Mouse (Mus musculus) granulocyte monocyte progenitor cell, adult 5-6 weeks (primary cell): ENCODE measurements around the gene Dnah2. TPM values are rescaled to one million over a fixed set of nuclear protein-coding genes. Genes with fewer than 3 reads are reported as not detected.
"Not testable (repeated sequence)": the region's sequence is repeated elsewhere in the genome, so short reads cannot be mapped to it uniquely, and the experiment has no call there.

ENCODE experiments used
- ATAC-seq: replicated peaks from 2 replicates; pipeline ENCODE4 v1.8.0; 2016; ENCODE audit warnings: mild to moderate bottlenecking, moderate TSS enrichment, inconsistent platforms; ENCODE audit not compliant: poor library complexity, severe bottlenecking
- total RNA-seq, 2 experiments: library from RNA; stranded (forward) in 1 of 2; stranded (reverse) in 1 of 2; fragments of 200-712, 200-1000 nt in 1 of 2; fragments of >200 nt in 1 of 2; fragmentation: Nextera tagmentation in 1 of 2; gene quantifications; 2 replicates each; pipeline ENCODE4 v1.2.3; 2014 to 2017

The Dnah2 gene
- total RNA-seq, 2 experiments from 2014 or later: 0.11 TPM; not detected in 1

DNA sequence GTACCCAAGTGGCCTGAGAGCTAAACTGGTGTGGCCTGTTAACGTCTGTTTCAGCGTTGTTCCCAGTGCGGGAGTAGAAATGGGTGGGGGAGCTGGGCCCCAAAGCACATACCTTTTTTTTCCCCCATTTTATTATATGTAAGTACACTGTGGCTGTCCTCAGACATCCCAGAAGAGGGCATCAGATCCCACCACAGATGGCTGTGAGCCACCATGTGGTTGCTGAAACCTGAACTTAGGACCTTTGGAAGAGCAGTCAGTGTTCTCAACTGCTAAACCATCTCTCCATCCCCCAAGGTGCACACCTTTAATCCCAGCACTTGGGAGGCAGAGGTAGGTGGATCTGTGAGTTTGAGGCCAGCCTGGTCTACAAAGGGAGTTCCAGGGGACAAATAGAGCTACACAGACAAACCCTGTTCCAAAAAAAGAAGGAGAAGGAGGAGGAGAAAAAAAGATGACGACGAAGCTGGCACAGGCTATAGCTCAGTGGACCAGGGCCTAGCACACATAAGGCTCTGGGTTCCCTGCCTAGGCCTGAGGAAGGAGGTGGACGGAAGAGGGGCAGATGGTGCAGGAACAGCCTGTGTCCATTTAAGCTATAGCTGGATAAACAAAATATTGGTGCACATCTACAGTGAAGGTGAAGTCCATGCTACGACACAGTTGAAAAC is 16.3 kb downstream of the Dnah2 start:
- no peak for ATAC-seq

DNA sequence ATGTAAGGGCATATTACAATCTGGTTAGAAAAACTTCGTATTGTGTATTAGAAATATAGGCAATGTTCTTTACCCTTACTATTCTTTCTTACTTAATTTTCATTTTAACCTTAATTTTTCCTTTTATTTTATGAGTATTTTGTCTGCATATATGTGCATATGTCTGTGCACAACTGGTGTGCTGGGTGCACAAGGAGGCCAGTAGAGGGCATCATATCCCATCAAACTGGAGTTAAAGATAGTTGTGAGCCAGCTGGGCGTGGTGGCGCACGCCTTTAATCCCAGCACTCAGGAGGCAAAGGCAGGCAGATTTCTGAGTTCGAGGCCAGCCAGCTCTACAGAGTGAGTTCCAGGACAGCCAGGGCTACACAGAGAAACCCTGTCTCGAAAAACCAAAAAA is 18.2 kb downstream of the Dnah2 start:
- not testable (repeated sequence) for ATAC-seq

DNA sequence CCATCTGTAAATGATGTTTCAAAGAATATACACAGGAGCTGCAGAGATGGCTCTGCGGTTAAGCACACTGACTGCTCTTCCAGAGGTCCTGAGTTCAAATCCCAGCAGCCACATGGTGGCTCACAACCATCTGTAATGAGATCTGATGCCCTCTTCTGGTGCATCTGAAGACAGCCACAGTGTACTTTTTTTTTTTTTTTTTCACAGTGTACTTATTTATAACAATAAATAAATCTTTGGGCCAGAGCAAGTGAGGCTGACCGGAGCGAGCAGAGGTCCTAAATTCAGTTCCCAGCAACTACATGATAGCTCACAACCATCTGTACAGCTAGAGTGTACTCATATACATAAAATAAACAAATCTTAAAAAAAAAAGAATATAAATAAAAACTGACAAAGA is 18.6 kb downstream of the Dnah2 start:
- not testable (repeated sequence) for ATAC-seq

DNA sequence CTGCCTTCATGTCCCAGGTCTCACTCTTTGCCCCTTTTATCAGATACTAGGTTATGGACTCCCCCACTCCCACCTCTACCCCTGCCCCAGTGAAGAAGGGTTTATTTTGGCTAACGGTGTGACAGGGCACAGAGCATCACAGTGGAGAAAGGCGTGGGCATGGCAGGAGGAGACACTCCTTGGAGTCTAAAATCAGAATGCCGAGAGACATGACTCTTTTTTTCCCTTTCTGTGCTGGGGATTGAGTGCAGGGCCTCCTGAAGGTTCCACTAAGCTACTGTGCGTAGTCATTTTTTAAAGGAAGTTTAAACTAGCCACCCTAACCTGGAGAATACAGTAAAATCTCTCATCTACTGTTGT is 20.9 kb downstream of the Dnah2 start:
- ATAC-seq: no peak

DNA sequence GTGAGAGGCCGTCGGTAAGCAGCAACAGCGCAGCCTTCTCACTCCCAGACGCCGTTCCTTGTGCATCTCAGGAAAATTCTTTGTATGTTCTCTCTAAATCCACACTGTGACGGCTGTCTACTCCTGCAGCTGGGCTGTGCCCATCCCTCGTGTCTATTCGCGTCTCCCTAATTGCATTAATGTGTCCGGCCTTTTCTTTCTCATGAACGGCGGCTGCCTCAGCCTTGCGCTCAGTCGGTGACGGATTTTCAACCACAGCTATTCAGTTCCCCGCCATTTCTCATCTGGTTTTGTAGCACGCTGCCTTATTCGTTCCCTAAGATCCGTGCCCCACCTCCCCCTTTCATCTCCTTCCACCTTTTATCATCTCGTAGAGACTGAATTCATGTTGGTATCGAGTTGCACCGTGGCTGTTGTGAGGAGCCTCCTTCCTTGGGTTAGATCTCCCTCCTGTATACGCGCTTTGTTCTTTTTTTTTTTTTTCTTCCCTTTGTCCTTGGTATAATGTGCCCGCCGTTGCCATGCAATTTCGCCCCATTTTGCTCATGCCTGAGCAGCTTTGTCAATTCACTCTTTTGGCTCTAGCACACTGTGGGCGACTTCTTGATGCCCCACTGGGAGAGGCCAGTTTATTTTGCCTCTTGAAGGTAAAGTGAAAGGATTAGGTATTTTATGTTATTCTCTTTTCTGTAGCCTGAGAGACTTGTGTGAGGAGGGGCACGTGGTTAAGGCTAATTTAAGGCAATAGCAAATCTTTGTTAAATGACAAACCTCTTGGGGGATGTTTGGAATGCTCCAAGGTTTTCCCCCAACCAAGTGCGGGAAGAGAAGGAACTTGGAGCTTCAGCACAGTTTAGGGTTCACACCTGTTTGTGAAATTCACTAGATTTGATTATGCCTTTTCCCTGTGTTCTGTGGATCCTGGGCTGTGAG is 21.5 kb downstream of the Dnah2 start:
- no peak for ATAC-seq

DNA sequence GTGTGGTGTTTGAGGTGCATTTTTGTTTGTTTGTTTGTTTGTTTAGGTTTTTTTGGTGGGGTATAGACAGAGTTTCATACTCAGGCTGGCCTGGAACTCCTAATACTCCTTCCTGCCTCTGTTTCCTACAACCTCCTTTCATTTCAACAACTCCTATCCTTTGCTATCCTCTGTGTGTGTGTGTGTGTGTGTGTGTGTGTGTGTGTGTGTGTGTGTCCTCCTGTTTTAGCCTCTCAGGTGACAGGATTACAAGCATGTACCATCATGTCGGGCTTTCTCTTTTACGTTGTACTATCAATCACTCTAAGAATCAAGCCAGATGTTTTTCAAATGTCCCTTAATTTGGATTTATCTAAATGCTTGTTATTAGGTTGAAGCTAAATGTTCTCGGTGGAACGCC is 22.3 kb downstream of the Dnah2 start:
- ATAC-seq: no peak

DNA sequence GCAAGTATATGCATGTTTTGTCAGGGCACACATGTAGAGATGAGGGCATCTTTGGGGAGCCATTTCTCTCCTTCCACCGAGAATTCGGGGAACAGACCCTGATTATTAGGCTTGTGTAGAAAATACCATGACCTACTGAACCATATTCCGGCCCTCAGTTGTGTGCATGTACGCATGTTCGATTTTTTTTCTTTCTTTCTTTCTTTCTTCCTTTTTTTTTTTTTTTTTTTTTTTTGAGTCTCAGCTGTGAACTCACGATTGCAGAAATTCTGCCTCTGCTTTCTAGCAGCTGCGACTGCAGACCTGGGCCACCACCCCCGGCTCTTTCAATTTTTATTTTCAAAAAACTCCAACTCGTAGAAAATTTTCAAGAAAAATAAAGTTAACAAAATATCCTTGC is 23.2 kb downstream of the Dnah2 start:
- no peak for ATAC-seq

DNA sequence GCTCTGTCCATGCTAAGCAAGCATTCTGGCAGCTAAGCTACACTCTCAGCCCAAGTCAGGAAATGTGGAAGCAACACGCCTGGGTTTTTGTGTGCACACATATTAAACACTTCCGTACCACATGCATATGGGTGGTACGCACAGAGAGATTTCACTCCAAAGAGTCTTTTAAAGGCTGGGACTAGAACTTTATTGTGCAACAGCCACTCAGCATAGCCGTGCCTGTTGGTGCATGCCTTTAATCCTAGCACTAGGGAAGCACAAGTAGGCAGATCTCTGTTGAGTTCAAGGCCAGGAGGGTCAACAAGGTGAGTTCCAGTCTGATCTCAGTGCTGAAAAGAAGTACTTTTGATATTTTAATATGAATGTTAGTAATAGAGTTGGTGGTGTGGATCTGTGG is 25.3 kb downstream of the Dnah2 start:
- ATAC-seq: no peak

DNA sequence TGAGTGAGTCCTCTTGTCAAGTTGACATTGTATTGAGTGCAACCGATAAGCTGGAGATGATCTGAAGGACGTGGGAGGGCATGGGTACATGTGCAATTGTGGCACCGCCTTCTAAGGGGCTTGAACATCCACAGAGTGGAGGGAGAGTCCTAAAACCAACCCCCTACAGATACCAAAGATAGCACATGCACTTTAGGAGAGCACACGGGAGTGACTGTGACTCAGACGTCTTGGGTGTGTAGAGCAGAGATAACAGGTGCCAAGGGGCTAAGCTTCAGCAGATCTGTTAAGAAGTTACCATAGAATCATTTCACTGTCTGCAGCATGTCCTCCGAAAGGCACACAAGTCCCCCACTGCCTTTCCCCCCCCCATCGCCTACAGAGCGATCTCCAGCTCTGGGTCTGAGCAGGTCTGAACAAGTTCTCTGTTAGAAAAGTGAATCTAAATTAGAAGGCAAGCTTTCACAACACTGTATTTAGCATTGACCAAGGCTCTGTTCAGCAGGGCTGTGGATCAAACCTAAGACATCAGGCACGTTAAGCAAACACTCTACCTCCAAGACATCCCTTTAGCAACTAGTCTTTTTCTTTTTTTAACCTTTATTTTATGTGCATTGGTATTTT is 27.3 kb downstream of the Dnah2 start:
- ATAC-seq: no peak

DNA sequence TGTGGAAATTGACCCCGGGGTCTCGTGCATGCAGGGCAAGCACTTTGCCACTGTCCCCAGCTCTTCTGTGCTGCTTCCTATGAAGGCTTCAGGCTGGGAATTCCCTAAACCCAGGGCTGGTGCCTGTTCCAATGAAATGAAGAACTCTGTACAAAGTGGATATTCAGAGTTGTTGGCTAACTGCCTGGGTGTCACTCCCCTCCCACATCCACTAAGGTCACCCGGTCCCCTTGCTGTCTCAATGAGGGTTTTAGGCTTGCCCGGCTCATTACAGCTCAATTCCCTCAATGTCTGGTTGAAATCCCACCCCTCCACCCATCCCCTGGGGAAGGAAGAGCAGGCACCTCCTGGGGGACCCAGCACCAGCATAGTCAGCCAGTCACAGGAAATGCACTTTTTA is 28.9 kb downstream of the Dnah2 start:
- no peak for ATAC-seq

DNA sequence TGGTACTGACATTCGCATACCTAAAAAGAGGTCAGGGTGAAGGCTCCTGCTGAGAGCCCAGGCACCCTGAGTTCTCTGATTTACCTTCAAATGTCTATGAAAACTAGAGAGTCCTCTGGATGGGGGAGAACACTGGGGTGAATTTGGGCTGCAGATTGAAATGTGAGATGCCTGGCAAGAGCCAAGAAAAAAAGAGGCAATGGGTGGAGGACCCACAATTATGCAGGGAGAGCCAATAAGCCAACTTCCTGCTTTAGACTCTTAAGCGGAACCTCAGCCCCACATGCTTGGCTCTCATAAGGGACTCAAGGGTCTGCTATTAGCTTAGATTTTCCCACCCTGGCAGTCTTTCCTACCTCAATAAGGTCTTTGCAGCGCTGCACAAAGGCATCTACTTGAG is 32.2 kb downstream of the Dnah2 start:
- ATAC-seq: 0 out of 2 replicates have a peak, but pooled peaks have one; percentile 25

DNA sequence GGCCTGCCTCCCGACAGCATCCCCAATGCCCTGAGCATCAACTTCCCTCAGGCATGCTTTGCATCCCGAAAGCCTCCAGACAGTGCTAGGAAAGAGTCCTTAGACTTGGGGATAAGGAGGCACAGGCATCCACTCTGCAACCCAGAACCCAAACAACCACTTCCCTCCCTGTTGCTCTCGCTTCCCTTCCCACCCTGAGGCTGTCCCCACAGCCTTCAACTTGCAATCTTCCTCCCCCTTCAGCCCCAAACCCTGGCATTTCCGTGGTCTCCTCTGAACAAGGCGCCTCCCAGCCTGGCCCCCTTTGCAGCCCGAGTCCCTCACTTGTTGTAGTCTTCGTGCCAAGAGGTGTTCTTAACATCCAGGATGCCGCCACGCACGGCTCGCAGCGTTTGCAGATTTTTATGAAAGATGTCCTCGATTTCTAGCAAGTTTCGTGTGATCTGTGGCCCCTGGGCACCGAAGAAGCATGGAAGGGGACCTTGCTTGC is 32.7 kb downstream of the Dnah2 start:
- ATAC-seq: peak; percentile 66

DNA sequence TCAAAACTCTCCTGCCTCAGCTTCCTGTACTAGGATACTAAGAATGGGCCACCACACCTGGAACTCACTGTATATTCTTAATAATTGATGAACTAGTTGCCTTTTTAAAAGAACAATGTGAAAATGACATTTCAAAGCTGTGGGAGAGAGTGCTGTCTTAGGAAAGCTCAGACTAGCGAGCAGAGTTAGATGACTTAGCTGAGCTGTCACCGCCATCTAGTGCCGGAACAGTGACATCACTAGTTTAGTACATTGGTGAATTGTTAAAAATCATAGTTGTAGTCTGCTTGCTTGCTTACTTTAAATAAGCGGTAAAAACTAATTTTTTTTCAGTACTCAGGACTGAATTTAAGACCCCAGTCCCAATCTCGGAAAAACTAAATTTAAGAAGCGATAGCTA is 35.1 kb downstream of the Dnah2 start:
- ATAC-seq: peak; percentile 47; the same call in 1 of the 2 replicates

DNA sequence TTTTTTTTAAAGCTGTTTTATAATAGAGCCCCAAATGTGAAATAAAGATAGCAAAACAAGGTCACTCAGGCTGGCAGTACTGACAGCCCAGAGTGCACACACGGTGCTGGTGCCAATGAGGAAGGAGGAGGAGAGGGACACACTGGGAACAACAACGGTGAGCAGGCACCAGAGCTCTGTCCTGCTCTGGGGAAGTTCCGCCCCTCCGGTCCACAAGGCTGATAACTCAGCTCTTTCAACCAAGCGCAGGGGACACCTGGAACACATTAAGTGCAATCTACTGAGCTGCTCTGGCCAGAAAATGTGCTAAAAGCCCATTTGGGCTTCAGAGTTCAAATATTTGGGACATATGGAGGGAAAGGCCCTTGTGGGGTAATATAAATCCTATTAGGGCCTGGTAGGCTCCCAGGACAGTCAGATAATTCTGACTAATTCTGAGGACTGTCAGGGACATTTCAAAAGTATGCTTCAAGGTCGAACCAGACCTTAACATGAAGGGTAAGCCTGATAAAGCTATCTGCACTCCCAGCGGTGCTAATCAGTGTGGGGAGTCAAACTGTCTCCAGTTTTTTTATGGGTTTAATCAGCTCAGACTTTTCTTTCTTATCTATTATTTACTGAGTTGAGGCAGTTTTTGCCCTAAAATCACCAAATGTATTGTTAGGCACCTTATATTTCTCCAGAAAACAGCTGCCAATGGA is 38.0 kb downstream of the Dnah2 start:
- ATAC-seq: no peak

DNA sequence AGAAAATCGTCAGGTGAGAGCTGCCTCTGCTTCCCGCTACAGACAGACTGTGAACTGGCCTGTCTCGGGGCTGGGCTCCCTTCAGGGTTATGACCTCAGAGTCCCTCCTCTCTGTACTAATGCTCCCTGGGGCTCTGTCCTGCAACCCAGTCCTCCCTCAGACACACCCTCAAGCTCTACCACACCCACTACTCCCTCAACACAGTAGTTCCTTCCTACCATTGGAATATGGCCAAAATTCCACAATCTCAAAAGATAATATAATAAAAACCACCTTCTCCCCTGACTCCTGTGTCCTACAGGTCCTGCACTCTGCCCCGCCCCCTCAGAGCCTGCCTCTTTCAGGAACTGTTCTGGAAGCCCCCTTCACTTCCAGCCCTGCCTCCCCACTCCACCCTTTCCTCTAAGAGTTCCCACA is 45.0 kb downstream of the Dnah2 start:
- ATAC-seq: no peak

DNA sequence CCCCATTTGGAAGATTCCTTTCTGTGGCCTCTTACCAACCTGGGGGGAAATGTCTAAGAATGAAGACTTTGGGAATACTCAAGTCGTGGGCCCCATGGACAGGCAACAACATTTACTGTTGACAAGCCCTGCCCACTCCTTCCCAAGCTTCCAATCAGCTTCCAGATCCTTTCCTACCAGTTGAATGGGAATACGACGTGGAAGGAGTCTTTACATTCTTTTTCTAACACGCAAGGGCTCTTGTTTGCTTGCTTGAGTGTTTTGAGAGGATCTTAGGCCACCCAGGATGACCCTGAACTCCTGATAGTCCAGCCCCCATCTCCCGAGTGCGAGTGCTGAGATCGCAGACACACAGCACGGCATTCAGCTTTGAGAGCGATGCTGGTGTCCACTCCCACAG is 47.4 kb downstream of the Dnah2 start:
- ATAC-seq: no peak

DNA sequence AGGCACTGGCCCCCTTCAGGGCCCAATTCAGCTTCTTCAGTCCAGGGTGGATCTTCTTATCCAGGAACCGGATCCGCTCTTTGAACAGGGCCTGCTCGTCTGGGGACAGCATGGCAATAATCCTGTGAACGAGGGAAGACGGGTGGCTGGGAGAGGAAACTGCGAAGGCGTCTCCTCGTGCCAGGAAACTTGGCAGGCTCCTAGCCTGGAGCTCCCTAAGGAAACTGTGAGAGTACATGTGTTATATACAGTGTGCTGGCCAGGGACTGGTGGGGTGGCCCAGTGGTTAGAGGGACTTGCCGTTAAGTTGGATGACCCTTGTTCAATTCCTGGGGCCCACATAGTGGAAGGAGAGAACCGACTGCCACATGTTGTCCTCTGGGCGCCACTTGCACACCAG is 49.8 kb downstream of the Dnah2 start:
- ATAC-seq: no peak

DNA sequence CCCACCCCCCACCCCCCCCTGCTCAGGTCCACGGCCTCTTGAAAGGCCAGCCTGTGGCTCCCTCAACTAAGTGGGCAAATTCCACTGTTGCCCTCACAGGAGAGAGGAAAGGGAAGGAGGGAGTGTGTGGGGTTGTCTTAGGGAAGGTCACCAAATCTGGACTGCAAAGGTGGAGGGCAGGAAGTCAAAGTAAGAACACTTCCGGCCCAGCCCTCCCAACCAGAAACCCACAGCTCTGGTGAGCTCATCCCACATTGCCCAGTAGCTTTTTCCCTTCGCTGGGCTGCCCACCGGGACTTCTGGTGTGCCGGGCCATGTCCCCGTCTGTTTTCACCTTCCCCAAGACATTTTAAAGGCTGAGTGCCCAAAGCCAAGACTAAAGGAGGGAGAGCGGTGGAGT is 57.2 kb downstream of the Dnah2 start:
- no peak for ATAC-seq

DNA sequence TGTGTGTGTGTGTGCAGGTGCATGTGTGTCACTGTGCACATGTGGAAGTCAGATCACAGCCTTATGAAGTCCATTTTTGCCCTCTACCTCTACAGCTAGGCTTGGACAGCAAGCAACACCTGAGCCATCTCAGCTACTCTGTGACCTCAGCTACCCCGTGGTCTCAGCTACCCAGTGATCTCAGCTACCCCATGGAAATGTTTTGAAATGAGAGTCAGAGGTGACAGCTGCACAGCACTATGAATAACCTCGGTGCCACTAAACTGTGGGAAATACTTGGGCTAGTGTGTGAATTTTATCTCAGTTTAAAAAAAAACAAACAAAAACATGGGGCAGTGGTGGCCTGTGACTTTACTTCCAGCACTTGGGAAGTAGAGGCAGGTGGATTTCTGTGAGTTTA is 58.0 kb downstream of the Dnah2 start:
- ATAC-seq: no peak

DNA sequence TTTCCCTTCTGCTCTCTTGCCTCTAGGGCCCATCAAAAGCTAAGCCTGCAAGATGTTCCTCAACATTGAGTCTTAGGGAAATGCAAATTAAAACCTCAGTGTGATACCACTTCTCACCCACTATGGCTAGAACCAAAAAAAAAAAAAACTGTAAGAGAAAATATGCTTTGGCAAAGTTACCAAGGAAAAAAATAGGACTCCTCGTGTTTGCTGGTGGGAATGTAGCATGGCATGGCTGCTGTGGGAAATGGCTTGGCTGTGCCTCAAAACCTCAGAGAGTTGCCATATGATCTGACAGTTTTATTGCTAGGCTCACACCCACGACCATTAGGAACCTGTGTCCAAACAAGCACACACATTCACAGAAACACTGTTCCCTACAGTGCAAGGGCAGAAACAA is 61.4 kb downstream of the Dnah2 start:
- no peak for ATAC-seq

DNA sequence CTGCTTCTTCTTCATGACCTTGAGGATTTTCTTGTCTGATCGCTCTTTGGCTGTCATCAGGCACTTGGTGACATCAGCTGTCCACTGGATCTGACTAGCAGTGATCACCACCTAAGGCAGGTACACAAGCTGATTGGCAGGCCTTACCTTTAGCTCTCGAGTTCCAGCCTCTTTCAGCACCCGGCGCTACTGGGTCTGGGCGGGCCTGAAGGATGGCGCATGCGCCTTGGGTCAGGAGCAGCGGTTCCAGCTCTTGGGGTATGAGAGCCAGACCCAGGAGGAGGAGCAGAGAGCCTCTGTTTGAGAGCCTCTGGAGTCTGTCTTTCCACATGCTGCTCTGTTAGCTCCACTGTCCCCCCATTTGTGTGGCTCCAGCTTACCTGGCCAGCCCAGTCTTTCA is 71.3 kb downstream of the Dnah2 start:
- ATAC-seq: no peak
